Mouse (Mus musculus) limb, embryonic 15.5 days (tissue): Measurements from ENCODE around the gene Asb18. TPM values are rescaled to one million over a fixed set of nuclear protein-coding genes. Genes with fewer than 3 reads are reported as not detected.

Source experiments
- ATAC-seq: fragments of 200-750 bp; cut with Nextera tagmentation; 2 replicates; pipeline ENCODE4 v1.8.0; 2017; ENCODE audit warnings: low read depth, moderate TSS enrichment; ENCODE audit not compliant: insufficient number of reproducible peaks, low FRiP score, low TSS enrichment
- H3K27ac ChIP-seq: fragments of 300-500 bp; sonication (generic); 2 replicates; pipeline ENCODE4 v1.5.1; 2015; ENCODE audit warnings: moderate library complexity, mild to moderate bottlenecking, inconsistent platforms
- H3K27me3 ChIP-seq: fragments of 300-500 bp; sonication (generic); 2 replicates; pipeline ENCODE4 v1.6.1; 2015; ENCODE audit warnings: inconsistent platforms
- H3K36me3 ChIP-seq: fragments of 300-500 bp; sonication (generic); 2 replicates; pipeline ENCODE4 v1.6.1; 2015; ENCODE audit warnings: inconsistent platforms
- H3K4me1 ChIP-seq: fragments of 300-500 bp; sonication (generic); 2 replicates; pipeline ENCODE4 v1.6.1; 2015; ENCODE audit warnings: inconsistent platforms
- H3K4me2 ChIP-seq: fragments of 300-500 bp; sonication (generic); 2 replicates; pipeline ENCODE4 v1.6.1; 2015; ENCODE audit warnings: mild to moderate bottlenecking, inconsistent platforms
- H3K4me3 ChIP-seq: fragments of 300-500 bp; sonication (generic); 2 replicates; pipeline ENCODE4 v1.5.1; 2015; ENCODE audit warnings: mild to moderate bottlenecking, inconsistent platforms
- H3K9ac ChIP-seq: fragments of 300-500 bp; sonication (generic); 2 replicates; pipeline ENCODE4 v1.6.1; 2015; ENCODE audit warnings: inconsistent platforms
- H3K9me3 ChIP-seq: fragments of 300-500 bp; sonication (generic); 2 replicates; pipeline ENCODE4 v1.6.1; 2016; ENCODE audit warnings: inconsistent platforms
- WGBS: fragments of 180-500 bp; shearing (Covaris S2); methylation state at CpG from one replicate; pipeline ENCODE4 v1.1.7; 2015; 5-methylcytosine and 5-hydroxymethylcytosine counted together
- polyA plus RNA-seq: library from polyadenylated mRNA; unstranded; fragments of >200 nt; fragmentation: Nextera tagmentation; extraction: Ambion mirVana; gene quantifications from 2 replicates; pipeline ENCODE4 v1.2.1, GENCODE M21; 2015

Asb18 gene
- polyA plus RNA-seq, 1 experiment from 2014 or later = 0.12 TPM

DNA sequence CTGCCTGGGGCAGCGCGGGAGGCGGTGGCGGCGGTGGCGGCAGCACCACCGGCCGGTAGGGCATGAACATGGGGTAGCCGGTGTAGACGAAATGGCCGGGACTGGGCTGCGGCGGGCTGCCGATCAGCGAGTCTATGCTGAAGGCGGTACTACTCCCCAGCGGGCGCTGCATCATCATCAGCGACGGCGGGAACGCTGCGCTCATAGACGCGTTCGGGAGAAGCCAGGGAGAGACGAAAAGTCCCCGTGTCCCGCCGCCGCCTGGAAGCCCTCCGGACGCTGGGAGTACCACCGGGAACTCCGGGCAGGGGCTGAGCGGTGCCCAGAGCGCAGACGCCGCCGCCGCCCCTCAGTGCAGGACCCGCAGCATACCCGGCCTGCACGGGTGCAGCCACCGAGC is 83.9 kb downstream of the Asb18 start:
- Histone ChIP-seq H3K27ac (no peak overlapping the region), H3K4me1 (peaks cover 60% of the 10 kb centered on the region), H3K9ac (no peak overlapping the region; the same call in 1 of the 2 replicates), H3K27me3 (peaks cover 98% of the 10 kb centered on the region), H3K36me3 (no peaks in the 10 kb centered on the region), H3K9me3 (no peaks in the 10 kb centered on the region), H3K4me2 (peak overlapping the region; percentile 87), H3K4me3 (peak overlapping the region; percentile 43)
- under 1% methylated on average over 45 of the region's 45 CpGs for WGBS
- no peak for ATAC-seq

DNA sequence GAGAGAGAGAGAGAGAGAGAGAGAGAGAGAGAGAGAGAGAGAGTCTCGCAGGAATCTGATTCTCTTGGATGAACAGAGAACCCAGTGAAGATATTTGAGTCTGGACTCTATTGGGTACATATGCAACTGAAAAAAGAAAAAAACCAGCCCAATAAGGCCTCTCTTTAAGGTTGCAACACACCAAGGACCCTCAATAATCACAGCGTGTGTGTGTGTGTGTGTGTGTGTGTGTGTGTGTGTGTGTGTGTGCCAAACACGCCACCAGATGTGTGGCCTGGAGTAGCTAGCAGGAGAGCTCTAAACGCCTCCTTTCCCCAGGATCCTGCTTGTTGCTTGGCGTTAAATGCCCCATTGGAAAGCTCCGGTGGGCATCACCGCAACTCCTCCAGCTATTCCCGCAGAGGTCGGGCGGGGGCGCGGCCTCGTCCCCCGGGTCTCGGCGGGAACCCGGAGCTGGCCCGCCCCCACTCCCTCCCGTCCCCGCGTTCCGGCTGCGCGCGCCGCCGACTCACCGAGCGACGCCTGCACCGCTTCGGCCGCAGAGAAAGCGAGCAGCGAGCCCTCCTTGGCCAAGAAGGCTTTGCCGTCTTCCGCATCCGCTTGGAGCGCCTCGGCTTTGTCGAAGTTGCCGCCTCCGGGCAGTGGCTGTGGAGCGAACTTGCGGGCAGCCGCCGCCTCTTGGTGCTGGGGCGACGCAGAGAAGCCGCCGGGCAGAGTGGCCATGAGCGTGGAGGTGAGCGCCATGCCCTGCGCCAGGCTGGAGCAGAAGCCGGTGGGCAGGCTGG is 84.6 kb downstream of the Asb18 start:
- ATAC-seq = no peak
- Histone ChIP-seq H3K36me3 (no peaks in the 10 kb centered on the region), H3K9ac (no peak overlapping the region), H3K4me2 (peak overlapping the region; percentile 87), H3K27me3 (peaks cover 98% of the 10 kb centered on the region), H3K4me1 (peaks cover 57% of the 10 kb centered on the region), H3K9me3 (no peaks in the 10 kb centered on the region), H3K4me3 (peak overlapping the region; percentile 43), H3K27ac (no peak overlapping the region)
- WGBS = under 1% methylated on average over 55 of the region's 55 CpGs

DNA sequence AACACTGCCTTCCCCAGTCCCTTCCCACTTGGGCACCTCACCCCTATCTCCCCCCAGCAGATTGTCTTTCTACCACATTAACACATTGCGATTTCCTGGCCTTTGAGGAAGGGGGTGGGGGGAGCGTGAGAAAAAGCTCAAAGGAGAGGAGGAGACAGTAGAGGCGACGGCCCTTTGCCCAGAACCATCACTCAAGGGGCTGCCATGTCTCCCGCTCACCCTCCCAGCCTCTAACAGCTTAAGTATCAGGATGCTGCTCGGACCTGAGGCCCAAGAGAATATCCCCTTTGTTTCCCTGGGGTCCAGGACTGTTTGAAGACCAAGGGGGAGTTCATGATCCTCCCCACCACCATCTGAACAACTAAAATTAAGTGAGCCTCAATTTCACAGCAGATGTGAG is 85.3 kb downstream of the Asb18 start:
- Histone ChIP-seq H3K9ac (no peak overlapping the region), H3K27me3 (peaks cover 98% of the 10 kb centered on the region), H3K4me3 (0 out of 2 replicates have a peak overlapping the region, but pooled peaks have one; percentile 5), H3K4me2 (no peak overlapping the region), H3K27ac (no peak overlapping the region), H3K4me1 (peaks cover 52% of the 10 kb centered on the region), H3K9me3 (no peaks in the 10 kb centered on the region), H3K36me3 (no peaks in the 10 kb centered on the region)
- ATAC-seq = no peak
- WGBS = 6% methylated on average over 6 of the region's 6 CpGs

DNA sequence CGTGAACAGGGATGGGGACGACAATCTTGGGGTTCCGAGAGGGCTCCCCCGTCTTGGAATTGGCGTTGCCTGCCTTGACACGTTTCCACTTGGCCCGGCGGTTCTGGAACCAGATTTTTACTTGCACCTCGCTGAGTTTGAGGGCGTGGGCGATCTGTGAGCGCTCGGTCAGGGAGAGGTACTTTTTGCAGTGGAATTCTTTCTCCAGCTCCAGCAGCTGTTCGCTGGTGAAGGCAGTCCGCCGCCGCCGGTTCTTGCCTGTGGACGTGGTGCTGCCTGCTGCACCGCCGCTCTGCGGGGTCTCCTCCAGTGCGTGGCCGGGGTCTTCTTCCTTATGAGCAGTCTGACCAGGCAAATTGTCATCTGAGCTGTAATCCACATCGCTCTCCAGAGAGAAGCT is 85.8 kb downstream of the Asb18 start:
- H3K9me3 ChIP-seq = no peaks in the 10 kb centered on the region

DNA sequence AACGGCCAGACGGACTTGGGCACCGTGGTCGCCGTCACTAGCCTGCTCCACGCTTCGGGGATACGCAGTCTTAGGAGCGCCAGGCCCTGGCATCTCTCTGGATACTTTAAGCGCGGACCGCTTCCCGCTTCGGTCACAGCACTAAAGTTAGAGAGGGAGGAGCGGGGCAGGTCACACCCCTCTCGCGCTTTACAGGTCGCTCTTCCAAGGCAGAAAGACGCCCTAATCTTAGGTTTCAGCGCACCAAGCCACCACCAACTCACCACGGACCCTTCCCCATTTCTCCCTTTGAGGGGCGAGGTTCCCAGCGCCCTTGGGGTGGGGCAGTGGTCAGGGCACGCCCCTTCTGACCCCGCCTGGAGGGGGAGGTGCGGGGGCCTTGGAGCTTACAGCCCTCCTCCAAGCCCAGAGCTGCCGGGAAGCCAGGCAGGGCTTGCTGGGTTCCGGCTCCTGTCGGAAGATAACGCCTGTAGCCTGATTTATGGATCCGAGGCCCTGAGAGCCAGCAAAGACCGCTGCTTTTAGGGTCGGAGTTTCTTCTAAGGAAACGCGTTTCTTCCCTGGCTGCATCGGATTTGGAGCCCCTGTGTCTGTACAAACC is 87.3 kb downstream of the Asb18 start:
- 2% methylated on average over 35 of the region's 36 CpGs for WGBS
- ATAC-seq = no peak

More for the DNA sequence above, 85.8 kb downstream of the Asb18 start:
- Histone ChIP-seq H3K27me3 (peaks cover 98% of the 10 kb centered on the region), H3K4me3 (peak overlapping the region; percentile 5; the same call in 1 of the 2 replicates), H3K4me2 (peak overlapping the region; percentile 24; the same call in 1 of the 2 replicates), H3K36me3 (no peaks in the 10 kb centered on the region), H3K9ac (no peak overlapping the region), H3K4me1 (peaks cover 53% of the 10 kb centered on the region), H3K27ac (no peak overlapping the region)
- WGBS = 7% methylated on average over 25 of the region's 25 CpGs
- no peak for ATAC-seq

DNA sequence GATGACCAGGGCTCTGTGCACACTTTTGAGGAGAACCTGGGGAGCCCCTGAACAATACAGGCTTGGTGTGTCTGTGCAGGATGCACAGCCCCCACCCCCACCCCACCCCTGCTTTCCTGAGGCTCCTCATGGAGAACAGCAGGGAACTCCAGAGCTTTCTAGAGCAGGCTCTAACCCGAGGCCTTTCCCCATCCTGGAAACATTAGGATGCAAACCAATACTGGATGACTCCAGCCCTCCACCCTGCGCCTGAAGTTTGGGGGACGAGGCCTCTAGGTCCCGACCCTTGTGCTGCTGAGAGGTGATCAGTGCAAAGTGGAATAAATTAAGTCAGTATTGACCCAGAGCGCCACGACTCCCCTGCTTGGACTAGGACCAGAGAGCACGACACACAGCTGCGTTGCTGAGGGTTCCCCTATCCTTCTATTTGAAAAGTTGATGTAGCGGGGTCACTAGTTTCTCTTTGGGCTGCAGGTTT is 87.8 kb downstream of the Asb18 start:
- no peak overlapping the region for H3K27ac ChIP-seq
- no peak for ATAC-seq

More for the DNA sequence above, 87.3 kb downstream of the Asb18 start:
- no peak overlapping the region for H3K9ac ChIP-seq
- H3K4me1 ChIP-seq = peaks cover 60% of the 10 kb centered on the region
- peak overlapping the region; percentile 51 for H3K4me2 ChIP-seq
- H3K36me3 ChIP-seq = no peaks in the 10 kb centered on the region
- no peaks in the 10 kb centered on the region for H3K9me3 ChIP-seq
- H3K27me3 ChIP-seq = peaks cover 100% of the 10 kb centered on the region
- H3K27ac ChIP-seq = no peak overlapping the region
- peak overlapping the region; percentile 34 for H3K4me3 ChIP-seq

DNA sequence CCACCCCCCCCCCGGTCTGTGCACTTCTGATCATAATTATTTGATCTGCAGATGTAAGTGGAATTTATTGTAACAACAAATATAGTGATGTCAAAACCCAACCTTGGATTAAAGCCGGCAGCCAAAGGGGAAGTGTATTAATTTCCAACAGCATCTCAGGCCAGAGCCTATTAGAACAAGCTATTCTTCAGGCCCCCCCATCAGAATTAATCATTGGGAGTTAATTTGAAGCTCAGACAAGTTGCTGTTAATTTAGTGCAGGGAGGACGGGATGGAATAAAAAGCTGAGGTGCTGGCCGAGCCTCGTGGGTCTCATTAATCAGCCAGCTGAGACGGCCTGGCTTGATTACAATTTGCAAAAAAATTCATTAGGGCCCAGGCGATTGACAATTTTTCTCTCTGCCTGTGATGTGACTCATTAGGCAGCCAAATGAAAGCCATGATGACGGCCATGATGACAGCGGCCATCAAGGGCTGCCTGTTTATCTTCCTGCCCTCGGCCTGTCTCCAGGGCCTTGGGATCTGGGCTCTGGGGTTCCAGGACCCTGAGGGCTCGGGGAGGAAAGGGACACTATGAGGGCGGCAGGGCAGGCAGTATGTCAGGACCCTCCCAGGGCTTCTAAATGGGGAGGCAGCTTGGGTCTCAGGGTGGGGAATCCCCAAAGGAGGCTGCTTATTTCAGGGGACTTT is 88.8 kb downstream of the Asb18 start:
- WGBS = 39% methylated on average over 12 of the region's 12 CpGs
- H3K9me3 ChIP-seq = no peaks in the 10 kb centered on the region
- H3K9ac ChIP-seq = no peak overlapping the region
- no peak overlapping the region for H3K4me2 ChIP-seq
- peaks cover 47% of the 10 kb centered on the region for H3K4me1 ChIP-seq
- no peak overlapping the region for H3K27ac ChIP-seq
- peaks cover 99% of the 10 kb centered on the region for H3K27me3 ChIP-seq
- H3K4me3 ChIP-seq = no peak overlapping the region
- no peaks in the 10 kb centered on the region for H3K36me3 ChIP-seq
- ATAC-seq = no peak

More for the DNA sequence above, 87.8 kb downstream of the Asb18 start:
- peak overlapping the region; percentile 51 for H3K4me2 ChIP-seq
- H3K9me3 ChIP-seq = no peaks in the 10 kb centered on the region
- H3K27me3 ChIP-seq = peaks cover 100% of the 10 kb centered on the region
- WGBS = 23% methylated on average over 9 of the region's 9 CpGs
- no peak overlapping the region for H3K9ac ChIP-seq
- no peaks in the 10 kb centered on the region for H3K36me3 ChIP-seq
- H3K4me1 ChIP-seq = peaks cover 56% of the 10 kb centered on the region
- H3K4me3 ChIP-seq = peak overlapping the region; percentile 34

DNA sequence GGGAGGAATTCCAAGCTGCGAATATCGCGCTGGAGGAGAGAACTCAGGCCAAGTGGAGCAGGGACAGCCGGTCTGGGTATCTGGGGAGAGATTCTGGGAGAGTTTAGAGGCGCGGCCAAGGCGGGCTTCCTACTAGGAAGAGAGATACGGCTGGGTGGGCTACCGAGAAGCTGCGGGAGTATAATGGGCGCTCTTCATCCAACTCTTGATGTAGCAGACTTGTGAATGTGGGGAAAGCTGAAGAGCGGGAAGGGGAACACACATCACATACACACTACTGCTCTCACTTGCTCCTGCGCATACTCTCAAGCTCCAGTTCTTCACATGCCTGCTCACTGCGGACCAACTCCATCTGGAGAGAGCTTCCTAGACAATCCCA is 90.8 kb downstream of the Asb18 start:
- Histone ChIP-seq H3K27me3 (peaks cover 99% of the 10 kb centered on the region), H3K9me3 (no peaks in the 10 kb centered on the region), H3K4me1 (peaks cover 28% of the 10 kb centered on the region), H3K27ac (no peak overlapping the region), H3K36me3 (no peaks in the 10 kb centered on the region), H3K4me3 (peak overlapping the region; percentile 11; the same call in 1 of the 2 replicates), H3K4me2 (peak overlapping the region; percentile 22; the same call in 1 of the 2 replicates), H3K9ac (no peak overlapping the region)
- ATAC-seq = no peak
- WGBS = 16% methylated on average over 14 of the region's 14 CpGs

DNA sequence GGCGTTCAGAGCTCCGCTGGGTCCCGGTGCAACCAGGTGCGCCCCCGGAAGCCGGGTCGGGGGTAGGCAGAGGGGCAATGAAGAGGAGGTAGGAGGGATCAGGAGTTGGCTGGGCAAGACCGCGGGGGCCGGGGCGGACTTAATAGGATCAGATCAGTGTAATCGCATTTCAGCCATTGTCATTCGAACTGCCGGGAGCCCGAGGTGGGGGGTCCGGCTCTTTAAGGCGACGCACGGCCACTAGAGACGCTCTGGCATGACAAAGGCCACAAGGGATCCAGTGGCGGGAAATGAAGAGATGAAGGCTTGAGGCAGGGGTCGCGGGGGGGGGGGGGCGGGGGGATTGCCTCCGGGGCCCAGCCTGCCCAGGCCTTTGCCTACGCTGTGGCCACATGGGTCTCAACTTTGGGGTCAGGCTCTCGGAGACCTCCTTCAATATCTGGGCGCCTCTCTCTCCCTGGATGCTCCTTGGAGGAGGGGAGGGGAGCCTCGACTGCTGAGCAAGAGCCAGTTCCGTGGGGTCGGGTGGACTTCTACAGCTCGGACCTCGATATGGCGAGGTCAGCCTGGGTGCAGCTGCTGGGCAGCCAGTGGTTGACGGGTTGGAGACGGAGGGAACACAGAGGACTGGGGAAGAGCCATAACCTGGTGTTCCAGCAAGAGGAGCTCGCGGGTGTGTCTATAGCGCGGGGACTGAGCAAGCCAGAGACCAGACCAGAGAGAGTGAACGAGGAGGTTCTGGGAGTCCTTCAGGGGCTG is 91.4 kb downstream of the Asb18 start:
- Histone ChIP-seq H3K27me3 (peaks cover 99% of the 10 kb centered on the region), H3K4me1 (peaks cover 27% of the 10 kb centered on the region), H3K4me2 (peak overlapping the region; percentile 25; the same call in 1 of the 2 replicates), H3K4me3 (peak overlapping the region; percentile 11; the same call in 1 of the 2 replicates), H3K36me3 (no peaks in the 10 kb centered on the region), H3K9me3 (no peaks in the 10 kb centered on the region), H3K27ac (no peak overlapping the region), H3K9ac (no peak overlapping the region)
- ATAC-seq = no peak
- 3% methylated on average over 37 of the region's 41 CpGs for WGBS

DNA sequence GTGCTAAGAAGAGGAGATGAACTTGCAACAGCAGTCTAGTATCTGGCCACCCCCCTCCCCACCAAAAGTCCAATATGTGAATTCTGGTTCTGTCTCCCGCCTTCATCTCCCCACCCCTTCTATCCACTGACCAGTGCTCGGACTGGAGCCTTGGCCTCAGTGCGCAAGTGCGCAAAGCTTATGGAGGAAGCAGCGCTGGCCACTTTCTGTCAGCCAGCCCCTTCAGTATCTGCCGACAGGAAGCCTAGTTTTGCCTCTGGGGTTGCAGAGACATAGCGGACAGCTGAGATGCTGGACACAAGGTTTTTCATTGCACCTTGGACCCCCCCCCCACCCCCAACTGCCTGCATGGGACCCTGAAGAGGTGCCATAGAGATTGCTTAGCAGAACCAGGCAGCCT is 92.2 kb downstream of the Asb18 start:
- Histone ChIP-seq H3K9ac (no peak overlapping the region), H3K9me3 (no peaks in the 10 kb centered on the region), H3K4me1 (peaks cover 25% of the 10 kb centered on the region), H3K36me3 (no peaks in the 10 kb centered on the region), H3K27ac (no peak overlapping the region), H3K27me3 (peaks cover 99% of the 10 kb centered on the region), H3K4me2 (no peak overlapping the region), H3K4me3 (no peak overlapping the region)
- ATAC-seq = no peak
- 5% methylated on average over 7 of the region's 7 CpGs for WGBS

DNA sequence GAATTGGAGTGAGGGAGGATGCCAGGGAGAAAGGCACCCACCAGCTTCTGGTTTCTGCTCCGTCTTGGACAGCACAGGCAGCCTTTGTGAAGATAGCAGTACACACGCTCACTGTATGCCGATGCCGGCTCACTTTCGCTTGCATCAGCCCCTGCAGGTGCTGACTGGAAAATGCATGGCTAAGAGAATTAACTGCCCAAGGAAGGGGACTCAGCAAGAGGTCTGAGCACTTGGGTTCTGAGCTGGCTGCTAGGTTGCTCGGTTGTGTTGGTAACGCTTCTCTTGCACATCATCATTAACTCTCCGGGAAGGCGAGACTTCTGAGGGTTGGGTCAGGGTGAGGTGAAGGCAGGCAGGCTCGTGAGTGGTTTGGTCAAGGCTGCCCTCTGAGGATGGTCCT is 92.7 kb downstream of the Asb18 start:
- Histone ChIP-seq H3K4me2 (no peak overlapping the region), H3K4me1 (peaks cover 20% of the 10 kb centered on the region), H3K36me3 (no peaks in the 10 kb centered on the region), H3K4me3 (no peak overlapping the region), H3K27me3 (peaks cover 97% of the 10 kb centered on the region), H3K27ac (no peak overlapping the region), H3K9me3 (no peaks in the 10 kb centered on the region), H3K9ac (no peak overlapping the region)
- 1% methylated on average over 10 of the region's 10 CpGs for WGBS
- no peak for ATAC-seq
